Mouse (Mus musculus): ENCODE measurements around the gene 2700081O15Rik.

DNA sequence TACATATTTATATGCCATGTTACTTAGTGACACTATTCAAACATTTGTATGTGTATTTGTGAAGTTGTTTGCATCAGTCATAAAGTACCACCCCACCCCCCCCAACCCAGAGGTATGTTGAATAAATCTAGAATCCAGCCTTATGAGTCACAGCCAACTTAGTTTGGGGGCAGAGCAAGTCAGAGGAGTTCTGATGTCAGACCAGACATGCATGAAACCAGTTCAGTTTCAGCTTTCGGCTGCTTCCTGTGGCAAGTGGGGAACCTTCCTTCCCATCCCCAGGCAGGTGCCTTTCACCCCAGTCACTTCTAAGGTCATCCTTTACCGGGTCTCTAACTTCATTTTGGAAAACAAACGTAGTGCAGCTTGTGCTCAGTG, 8.0 kb downstream of the 2700081O15Rik start:
- TF ChIP-seq CTCF (IDR thresholded peaks at IDR 0.05; ENCODE audit: control insufficient read depth, insufficient read depth, insufficient replicate concordance, low read depth, low read length) (no peak), POLR2A (IDR thresholded peaks at IDR 0.05; ENCODE audit: control insufficient read depth, low read depth, low read length) (no peak)
